Mouse (Mus musculus) kidney, postnatal 0 days (tissue): Measurements from ENCODE around the gene Pycard. TPM values are rescaled to one million over a fixed set of nuclear protein-coding genes. Genes with fewer than 3 reads are reported as not detected.
"Not testable (repeated sequence)": the region's sequence is repeated elsewhere in the genome, so short reads cannot be mapped to it uniquely, and the experiment has no call there.

Source experiments
- ATAC-seq: fragments of 200-750 bp; cut with Nextera tagmentation; replicated peaks from 2 replicates; pipeline ENCODE4 v1.8.0; 2017; ENCODE audit warnings: low read depth, moderate number of reproducible peaks, moderate TSS enrichment, moderate library complexity; ENCODE audit not compliant: low FRiP score
- DNase-seq: peaks from one replicate; pipeline ENCODE4 v3.0.0-alpha.2; 2016; ENCODE audit warnings: low spot score
- H3K27ac ChIP-seq: fragments of 300-500 bp; sonication (generic); 2 replicates; pipeline ENCODE4 v1.5.1; 2014; ENCODE audit warnings: mild to moderate bottlenecking
- H3K27me3 ChIP-seq: fragments of 300-500 bp; sonication (generic); 2 replicates; pipeline ENCODE4 v1.6.1; 2014; ENCODE audit warnings: low read length, mixed read lengths; ENCODE audit not compliant: insufficient read depth
- H3K36me3 ChIP-seq: fragments of 300-500 bp; sonication (generic); 2 replicates; pipeline ENCODE4 v1.6.1; 2014; ENCODE audit warnings: low read length, mixed read lengths; ENCODE audit not compliant: insufficient read depth
- H3K4me1 ChIP-seq: fragments of 300-500 bp; sonication (generic); replicated peaks from 2 replicates; pipeline ENCODE4 v1.6.1; 2014; ENCODE audit warnings: antibody characterized with exemption, low read length, mixed read lengths; ENCODE audit not compliant: insufficient read depth
- H3K4me2 ChIP-seq: fragments of 300-500 bp; sonication (generic); 2 replicates; pipeline ENCODE4 v1.6.1; 2014; ENCODE audit warnings: mild to moderate bottlenecking, low read length, moderate library complexity, mixed read lengths
- H3K4me3 ChIP-seq: fragments of 300-500 bp; sonication (generic); replicated peaks from 2 replicates; pipeline ENCODE4 v1.5.1; 2014; ENCODE audit warnings: low read depth, low read length
- H3K9ac ChIP-seq: fragments of 300-500 bp; sonication (generic); 2 replicates; pipeline ENCODE4 v1.6.1; 2014; ENCODE audit warnings: low read depth, low read length
- H3K9me3 ChIP-seq: fragments of 300-500 bp; sonication (generic); replicated peaks from 2 replicates; pipeline ENCODE4 v1.6.1; 2016; ENCODE audit warnings: low read length, inconsistent platforms, mixed read lengths
- CTCF ChIP-seq: IDR thresholded peaks from 2 replicates; pipeline ENCODE4 v1.5.1; 2016; ENCODE audit warnings: antibody characterized with exemption, low read depth, mild to moderate bottlenecking, moderate library complexity
- WGBS: fragments of 180-500 bp; shearing (Covaris S2); extraction: QIAGEN DNeasy Blood & Tissue Kit; methylation state at CpG from one replicate; pipeline ENCODE4 v1.1.7; 2014; 5-methylcytosine and 5-hydroxymethylcytosine counted together
- polyA plus RNA-seq: library from polyadenylated mRNA; unstranded; fragments of >200 nt; fragmentation: Nextera tagmentation; extraction: Ambion mirVana; gene quantifications from 2 replicates; pipeline ENCODE4 v1.2.1, GENCODE M21; 2015

The Pycard gene
- polyA plus RNA-seq, 1 experiment from 2014 or later = 85.2 TPM

GRCm38 (mm10) chr7:127946470-127947023 is 47.1 kb downstream of the Pycard start, which contains the start of gene Prss36:
Prss36 (minus strand) TSS chr7:127946725.
- TF ChIP-seq CTCF = no peak
- no peak for DNase-seq
- Histone ChIP-seq H3K4me1 (no peaks in the 10 kb centered on the region), H3K9me3 (no peaks in the 10 kb centered on the region), H3K9ac (no peak within 1 kb of the TSS), H3K36me3 (no peaks in the 10 kb centered on the region), H3K27me3 (no peaks in the 10 kb centered on the region), H3K4me2 (no peak within 1 kb of the TSS), H3K27ac (no peak within 1 kb of the TSS), H3K4me3 (no peak within 1 kb of the TSS)
- WGBS = 75% methylated on average over 6 of the region's 6 CpGs
- no peak for ATAC-seq

DNA sequence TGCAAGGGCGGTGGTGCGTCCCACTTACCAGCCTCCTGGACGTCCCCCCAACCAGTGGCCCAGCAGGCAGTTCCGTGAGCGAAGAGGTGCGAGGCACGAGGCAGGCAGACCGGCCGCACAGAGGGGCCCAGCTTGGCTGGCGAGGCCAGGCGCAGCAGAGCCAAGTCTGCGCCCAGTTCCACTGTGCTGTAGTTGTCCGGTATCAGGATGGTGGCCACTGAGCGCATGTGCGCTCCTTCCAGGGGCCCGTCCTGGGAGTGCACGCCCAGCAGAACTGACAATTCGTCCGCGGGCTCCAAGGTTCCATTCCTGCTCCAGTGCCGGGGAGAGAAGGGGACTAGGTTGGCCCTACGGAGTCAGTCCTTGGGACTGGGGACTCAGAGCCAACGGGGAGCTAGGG is 49.1 kb downstream of the Pycard start:
- 12% methylated on average over 23 of the region's 23 CpGs for WGBS
- ATAC-seq (no peak), DNase-seq (no peak)
- H3K36me3 ChIP-seq = no peaks in the 10 kb centered on the region
- no peaks in the 10 kb centered on the region for H3K27me3 ChIP-seq
- H3K9ac ChIP-seq = no peak overlapping the region
- no peak overlapping the region for H3K27ac ChIP-seq
- peak overlapping the region; percentile 16; the same call in 1 of the 2 replicates for H3K4me2 ChIP-seq
- no peaks in the 10 kb centered on the region for H3K9me3 ChIP-seq
- no peaks in the 10 kb centered on the region for H3K4me1 ChIP-seq
- no peak overlapping the region; the same call in 1 of the 2 replicates for H3K4me3 ChIP-seq
- no peak for TF ChIP-seq CTCF

- H3K4me2 ChIP-seq, ATAC-seq, H3K4me3 ChIP-seq, H3K27me3 ChIP-seq, H3K27ac ChIP-seq, H3K4me1 ChIP-seq, DNase-seq, H3K9me3 ChIP-seq, H3K9ac ChIP-seq, H3K36me3 ChIP-seq: not testable (repeated sequence)
- TF ChIP-seq CTCF = peak; percentile 48
- WGBS = 55% methylated on average over 2 of the region's 2 CpGs
Measured at GRCm38 (mm10) chr7:127942097-127942496, 51.6 kb downstream of the Pycard start.

Other genes with a start within 250 kb of the Pycard start
- 2.8 and 3.5 TPM in 2 replicates for gene Fbxl19, start 249.3 kb downstream of the Pycard start, polyA plus RNA-seq
- 27.2 and 30.1 TPM in 2 replicates for gene Orai3, start 224.1 kb downstream of the Pycard start, polyA plus RNA-seq
- gene Setd1a, start 217.2 kb downstream of the Pycard start, polyA plus RNA-seq = 15.6 and 17.9 TPM in 2 replicates
- gene Gm49388, start 208.3 kb downstream of the Pycard start, polyA plus RNA-seq = not detected in 2 replicates
- gene Hsd3b7, start 193.3 kb downstream of the Pycard start, polyA plus RNA-seq = 28.3 and 28.8 TPM in 2 replicates
- 39.1 and 42.6 TPM in 2 replicates for gene Stx4a, start 169.6 kb downstream of the Pycard start, polyA plus RNA-seq
- gene Stx1b, start 169.3 kb downstream of the Pycard start, polyA plus RNA-seq = 1.1 and 1.6 TPM in 2 replicates
- 7.4 and 7.5 TPM in 2 replicates for gene Zfp646, start 117.6 kb downstream of the Pycard start, polyA plus RNA-seq
- 12.5 and 13.3 TPM in 2 replicates for gene Zfp668, start 117.0 kb downstream of the Pycard start, polyA plus RNA-seq
- 8.8 and 9.3 TPM in 2 replicates for gene Prss53, start 102.9 kb downstream of the Pycard start, polyA plus RNA-seq
- gene Gm21974, start 98.4 kb downstream of the Pycard start, polyA plus RNA-seq = not detected in 2 replicates
- 162 and 165 TPM in 2 replicates for gene Vkorc1, start 98.2 kb downstream of the Pycard start, polyA plus RNA-seq
- gene Bckdk, start 89.8 kb downstream of the Pycard start, polyA plus RNA-seq = 120 and 125 TPM in 2 replicates
- 30.9 and 32.2 TPM in 2 replicates for gene Kat8, start 81.4 kb downstream of the Pycard start, polyA plus RNA-seq
- gene Prss8, start 63.8 kb downstream of the Pycard start, polyA plus RNA-seq = 125 and 139 TPM in 2 replicates
- 11.7 and 13.0 TPM in 2 replicates for gene Prss36, start 47.1 kb downstream of the Pycard start, polyA plus RNA-seq
- gene Fus, start 26.4 kb downstream of the Pycard start, polyA plus RNA-seq = 262 and 271 TPM in 2 replicates
- 0.11 TPM in 1 of 2 replicates, not detected in the other for gene Trim72, start 10.1 kb upstream of the Pycard start, polyA plus RNA-seq
- 0.66 and 0.79 TPM in 2 replicates for gene Itgam, start 68.8 kb upstream of the Pycard start, polyA plus RNA-seq
- 0.03 TPM in 1 of 2 replicates, not detected in the other for gene Gm49368, start 68.8 kb upstream of the Pycard start, polyA plus RNA-seq
- 0.07 and 0.17 TPM in 2 replicates for gene Itgax, start 135.7 kb upstream of the Pycard start, polyA plus RNA-seq
- gene Itgad, start 160.5 kb upstream of the Pycard start, polyA plus RNA-seq = not detected in 2 replicates
- not detected in 2 replicates for gene Cox6a2, start 212.5 kb upstream of the Pycard start, polyA plus RNA-seq
- gene Armc5, start 243.5 kb upstream of the Pycard start, polyA plus RNA-seq = 17.0 and 17.1 TPM in 2 replicates
- gene 9130023H24Rik, start 244.2 kb upstream of the Pycard start, polyA plus RNA-seq = 6.7 and 8.3 TPM in 2 replicates